Mouse (Mus musculus): ENCODE measurements around the gene Hook2. TPM values are rescaled to one million over a fixed set of nuclear protein-coding genes. Genes with fewer than 3 reads are reported as not detected.

The Hook2 gene
- polyA plus RNA-seq, 1 experiment: 17.4 TPM

DNA sequence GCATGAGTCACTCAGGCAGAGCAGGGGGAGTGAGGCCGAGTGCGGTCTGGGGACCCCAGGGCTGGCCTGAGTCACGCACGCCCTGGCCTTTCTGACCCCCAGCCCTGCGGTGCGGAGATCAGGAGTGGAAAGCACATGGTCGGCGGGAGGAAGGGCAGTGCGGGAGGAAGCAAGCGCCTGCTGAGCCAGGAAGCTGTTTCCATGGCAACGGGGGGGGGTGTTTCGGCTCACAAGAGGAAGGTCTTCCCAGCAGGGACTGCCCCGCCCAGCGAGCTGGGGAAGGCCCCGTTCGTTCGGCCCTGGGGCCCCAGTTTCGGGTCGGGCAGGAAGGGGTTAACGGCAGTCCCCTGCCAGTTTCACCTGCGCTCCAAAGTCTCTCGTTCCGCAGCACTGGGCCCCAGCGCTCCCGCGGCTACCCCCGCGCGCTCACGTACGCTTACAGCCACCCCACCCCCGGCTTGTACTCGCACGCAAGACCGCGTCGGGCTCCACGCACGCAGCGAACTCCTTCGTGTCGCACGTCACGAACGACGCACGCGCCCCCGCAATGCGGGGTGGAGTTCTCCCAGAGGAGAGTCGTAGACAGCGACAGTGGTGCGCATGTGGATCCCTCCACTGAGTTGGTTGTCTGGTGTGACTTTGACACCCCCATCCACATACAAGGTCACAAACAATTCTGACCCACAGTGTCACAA is 4.6 kb upstream of the Hook2 start:
- H3K4me1 ChIP-seq (ENCODE audit: control insufficient read depth, insufficient read depth, low read length): peaks cover 52% of the 10 kb centered on the region
- H3K27ac ChIP-seq (ENCODE audit: insufficient read depth, low read depth, low read length): peak overlapping the region; percentile 99
- H3K4me3 ChIP-seq (ENCODE audit: insufficient read depth, low read length): peak overlapping the region; percentile 71
- TF ChIP-seq CTCF (IDR thresholded peaks at IDR 0.05; ENCODE audit: low read depth, low read length) (no peak), POLR2A (IDR thresholded peaks at IDR 0.05; ENCODE audit: borderline replicate concordance, low read depth, low read length) (no peak)

DNA sequence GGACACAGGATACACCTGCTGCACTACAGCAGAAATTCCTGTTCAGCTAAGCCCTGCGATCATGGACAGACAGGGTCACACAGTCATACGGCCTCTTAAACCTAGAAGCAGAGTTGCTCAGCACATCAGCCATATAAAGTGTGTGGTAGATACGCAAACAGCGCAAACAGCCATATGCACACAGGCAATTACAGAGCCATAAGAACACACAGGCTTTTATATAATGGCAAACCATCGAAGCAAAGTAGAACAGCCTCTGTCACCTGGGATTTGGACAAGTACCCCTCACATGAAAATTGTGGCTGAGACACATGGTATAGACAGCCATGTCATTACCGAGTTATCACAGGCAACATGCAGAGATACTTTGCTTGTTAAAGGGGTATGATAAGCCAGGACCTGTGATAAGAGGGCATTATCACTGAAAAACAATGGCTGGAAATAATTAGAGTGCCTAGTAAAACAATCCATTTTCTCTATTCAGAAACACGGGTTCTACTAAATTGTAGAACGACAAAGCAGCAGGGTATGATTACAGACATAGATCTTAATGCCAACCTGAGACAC is 3.9 kb upstream of the Hook2 start:
- Histone ChIP-seq H3K27ac (ENCODE audit: insufficient read depth, low read depth, low read length) (peak overlapping the region; percentile 99), H3K4me3 (ENCODE audit: insufficient read depth, low read length) (peak overlapping the region; percentile 71), H3K4me1 (ENCODE audit: control insufficient read depth, insufficient read depth, low read length) (peaks cover 49% of the 10 kb centered on the region)
- TF ChIP-seq POLR2A (IDR thresholded peaks at IDR 0.05; ENCODE audit: borderline replicate concordance, low read depth, low read length): no peak
- no peak for TF ChIP-seq CTCF (IDR thresholded peaks at IDR 0.05; ENCODE audit: low read depth, low read length)

DNA sequence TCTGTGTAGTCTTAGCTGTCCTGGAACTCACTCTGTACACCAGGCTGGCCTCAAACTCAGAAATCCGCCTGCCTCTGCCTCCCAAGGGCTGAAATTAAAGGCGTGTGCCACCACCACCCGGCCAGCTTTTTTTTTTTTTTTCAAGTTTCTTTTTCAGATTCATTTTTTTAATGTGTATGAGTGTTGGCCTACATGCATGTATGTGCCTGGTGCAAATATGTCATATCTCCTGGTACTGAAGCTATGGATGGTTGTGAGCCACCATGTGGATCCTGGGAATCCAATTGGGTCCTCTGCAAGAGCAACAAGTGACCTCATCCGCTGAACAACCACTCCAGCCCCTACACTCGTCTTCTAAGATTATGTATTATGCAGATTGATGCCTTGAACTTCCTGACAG is 3.0 kb upstream of the Hook2 start:
- H3K4me3 ChIP-seq (ENCODE audit: insufficient read depth, low read length): no peak overlapping the region
- peaks cover 40% of the 10 kb centered on the region for H3K4me1 ChIP-seq (ENCODE audit: control insufficient read depth, insufficient read depth, low read length)
- H3K27ac ChIP-seq (ENCODE audit: insufficient read depth, low read depth, low read length): no peak overlapping the region
- TF ChIP-seq CTCF (IDR thresholded peaks at IDR 0.05; ENCODE audit: low read depth, low read length): no peak
- TF ChIP-seq POLR2A (IDR thresholded peaks at IDR 0.05; ENCODE audit: borderline replicate concordance, low read depth, low read length): no peak

DNA sequence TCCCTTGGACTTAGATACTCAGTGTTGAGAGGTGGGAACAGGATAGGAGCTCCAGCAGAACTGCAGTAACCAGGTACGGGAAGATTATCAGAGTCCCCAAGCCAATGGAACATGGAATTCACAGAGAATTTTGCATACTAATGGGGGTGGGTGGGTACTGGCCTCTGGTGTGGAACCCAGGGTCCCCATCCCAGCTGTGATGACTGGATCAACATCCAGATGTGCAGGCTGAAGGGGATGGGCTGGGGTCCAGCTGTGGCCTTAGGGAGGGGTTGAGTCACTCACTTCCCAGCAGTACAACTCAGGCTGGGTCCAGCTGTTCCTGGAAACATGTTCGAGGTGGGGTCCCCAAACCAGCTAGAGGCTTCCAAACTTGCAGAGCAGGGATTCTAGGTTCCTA is 2.5 kb upstream of the Hook2 start:
- Histone ChIP-seq H3K4me3 (ENCODE audit: insufficient read depth, low read length) (no peak overlapping the region), H3K27ac (ENCODE audit: insufficient read depth, low read depth, low read length) (no peak overlapping the region), H3K4me1 (ENCODE audit: control insufficient read depth, insufficient read depth, low read length) (peaks cover 37% of the 10 kb centered on the region)
- TF ChIP-seq POLR2A (IDR thresholded peaks at IDR 0.05; ENCODE audit: borderline replicate concordance, low read depth, low read length) (no peak), CTCF (IDR thresholded peaks at IDR 0.05; ENCODE audit: low read depth, low read length) (no peak)

DNA sequence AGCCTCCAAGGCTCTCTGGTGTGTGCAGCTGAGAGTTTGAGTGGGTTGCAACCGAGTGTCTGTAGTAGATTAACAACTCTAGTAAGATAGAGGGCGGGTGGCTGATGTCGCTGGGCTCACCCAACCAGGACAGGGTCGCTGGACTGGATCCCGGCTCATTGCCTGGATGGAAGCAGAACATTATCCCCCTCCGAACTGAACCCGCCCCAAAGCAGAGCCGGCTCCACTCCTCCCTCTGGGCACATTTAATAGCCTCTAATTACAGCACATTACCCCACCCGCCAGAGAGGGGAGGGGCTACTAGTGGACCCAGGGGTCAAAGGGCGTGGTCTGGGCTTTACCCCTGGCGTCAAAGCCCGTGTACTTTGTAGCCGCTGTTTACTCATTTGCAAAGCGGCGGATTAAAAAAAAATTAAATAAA is 1.1 kb upstream of the Hook2 start:
- H3K4me3 ChIP-seq (ENCODE audit: insufficient read depth, low read length): no peak overlapping the region
- peaks cover 23% of the 10 kb centered on the region for H3K4me1 ChIP-seq (ENCODE audit: control insufficient read depth, insufficient read depth, low read length)
- no peak overlapping the region for H3K27ac ChIP-seq (ENCODE audit: insufficient read depth, low read depth, low read length)
- no peak for TF ChIP-seq POLR2A (IDR thresholded peaks at IDR 0.05; ENCODE audit: borderline replicate concordance, low read depth, low read length)
- TF ChIP-seq CTCF (IDR thresholded peaks at IDR 0.05; ENCODE audit: low read depth, low read length): no peak

DNA sequence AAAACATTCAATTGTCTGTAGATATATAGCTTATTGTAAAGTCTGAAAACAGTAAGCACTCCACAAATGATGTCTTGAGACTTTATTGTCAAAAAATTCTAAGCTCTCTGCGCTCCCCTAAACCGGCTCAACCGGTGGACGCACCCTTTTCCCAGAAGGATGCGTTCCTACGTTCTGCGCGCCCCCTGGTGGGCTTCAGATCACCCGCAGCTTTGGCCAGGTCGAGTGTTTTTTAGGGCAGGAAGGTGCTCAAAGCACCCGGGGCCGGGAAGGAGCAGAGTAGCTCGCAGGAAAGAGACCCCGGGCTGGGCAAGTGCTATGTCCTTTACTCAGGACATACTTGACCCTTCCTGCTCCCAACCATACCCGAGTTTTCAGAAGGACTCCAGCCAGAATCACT is 593 bp upstream of the Hook2 start:
- TF ChIP-seq POLR2A (IDR thresholded peaks at IDR 0.05; ENCODE audit: borderline replicate concordance, low read depth, low read length) (no peak), CTCF (IDR thresholded peaks at IDR 0.05; ENCODE audit: low read depth, low read length) (peak; percentile 61; the same call in 1 of the 2 replicates)
- peak overlapping the region; percentile 62 for H3K4me3 ChIP-seq (ENCODE audit: insufficient read depth, low read length)
- peaks cover 20% of the 10 kb centered on the region for H3K4me1 ChIP-seq (ENCODE audit: control insufficient read depth, insufficient read depth, low read length)
- H3K27ac ChIP-seq (ENCODE audit: insufficient read depth, low read depth, low read length): peak overlapping the region; percentile 46

GRCm38 (mm10) chr8:84990836-84991235 is 433 bp downstream of the Hook2 start:
- peak overlapping the region; percentile 81 for H3K4me3 ChIP-seq (ENCODE audit: insufficient read depth, low read length)
- no peak for TF ChIP-seq POLR2A (IDR thresholded peaks at IDR 0.05; ENCODE audit: borderline replicate concordance, low read depth, low read length)
- no peak for TF ChIP-seq CTCF (IDR thresholded peaks at IDR 0.05; ENCODE audit: low read depth, low read length)
- peak overlapping the region; percentile 12; the same call in 1 of the 2 replicates for H3K27ac ChIP-seq (ENCODE audit: insufficient read depth, low read depth, low read length)
- peaks cover 17% of the 10 kb centered on the region for H3K4me1 ChIP-seq (ENCODE audit: control insufficient read depth, insufficient read depth, low read length)

DNA sequence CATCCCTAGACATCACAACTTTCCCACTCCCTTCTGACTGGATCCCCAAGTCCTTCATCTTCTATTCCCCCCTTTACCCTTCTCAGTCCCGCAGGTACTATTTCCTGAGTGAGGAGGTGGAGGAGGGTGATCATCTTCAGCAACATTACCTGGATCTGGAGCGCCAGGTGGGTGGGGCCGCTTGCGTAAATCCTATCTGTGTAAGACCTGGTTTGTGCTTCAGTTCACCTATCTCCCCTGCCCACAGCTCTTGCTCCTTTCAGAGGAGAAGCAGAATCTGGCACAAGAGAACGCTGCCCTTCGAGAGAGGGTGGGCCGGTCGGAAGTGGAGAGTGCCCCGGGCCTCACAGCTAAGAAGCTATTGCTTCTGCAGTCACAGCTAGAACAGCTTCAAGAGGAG is 4.0 kb downstream of the Hook2 start:
- H3K27ac ChIP-seq (ENCODE audit: insufficient read depth, low read depth, low read length): no peak overlapping the region

GRCm38 (mm10) chr8:84995680-84996079 is 5.3 kb downstream of the Hook2 start:
- peaks cover 8% of the 10 kb centered on the region for H3K4me1 ChIP-seq (ENCODE audit: control insufficient read depth, insufficient read depth, low read length)
- no peak for TF ChIP-seq CTCF (IDR thresholded peaks at IDR 0.05; ENCODE audit: low read depth, low read length)
- no peak for TF ChIP-seq POLR2A (IDR thresholded peaks at IDR 0.05; ENCODE audit: borderline replicate concordance, low read depth, low read length)
- H3K4me3 ChIP-seq (ENCODE audit: insufficient read depth, low read length): no peak overlapping the region
- no peak overlapping the region for H3K27ac ChIP-seq (ENCODE audit: insufficient read depth, low read depth, low read length)

More for the DNA sequence above, 4.0 kb downstream of the Hook2 start:
- no peak overlapping the region for H3K4me3 ChIP-seq (ENCODE audit: insufficient read depth, low read length)
- H3K4me1 ChIP-seq (ENCODE audit: control insufficient read depth, insufficient read depth, low read length): peaks cover 9% of the 10 kb centered on the region
- TF ChIP-seq POLR2A (IDR thresholded peaks at IDR 0.05; ENCODE audit: borderline replicate concordance, low read depth, low read length): no peak
- no peak for TF ChIP-seq CTCF (IDR thresholded peaks at IDR 0.05; ENCODE audit: low read depth, low read length)

GRCm38 (mm10) chr8:84996978-84997377 is 6.6 kb downstream of the Hook2 start:
- peaks cover 4% of the 10 kb centered on the region; the same call in 1 of the 2 replicates for H3K4me1 ChIP-seq (ENCODE audit: control insufficient read depth, insufficient read depth, low read length)
- H3K27ac ChIP-seq (ENCODE audit: insufficient read depth, low read depth, low read length): no peak overlapping the region
- TF ChIP-seq CTCF (IDR thresholded peaks at IDR 0.05; ENCODE audit: low read depth, low read length): no peak
- no peak for TF ChIP-seq POLR2A (IDR thresholded peaks at IDR 0.05; ENCODE audit: borderline replicate concordance, low read depth, low read length)
- H3K4me3 ChIP-seq (ENCODE audit: insufficient read depth, low read length): no peak overlapping the region
